Mouse (Mus musculus): ENCODE results near the gene Adk. TPM values are rescaled to one million over a fixed set of nuclear protein-coding genes. Genes with fewer than 3 reads are reported as not detected.

Gene Adk
- total and polyA plus RNA-seq, 3 experiments = 104 to 253 (median 212) TPM

GRCm38 (mm10) chr14:21351646-21352045 is 299.3 kb downstream of the Adk start:
- Histone ChIP-seq H3K79me2 (replicated peaks; ENCODE audit: control insufficient read depth, insufficient read depth, low read length) (no peaks in the 10 kb centered on the region), H3K27me3 (ENCODE audit: control insufficient read depth, insufficient read depth, low read length) (no peaks in the 10 kb centered on the region), H3K36me3 (ENCODE audit: control insufficient read depth, insufficient read depth, low read length) (no peaks in the 10 kb centered on the region), H3K9ac (ENCODE audit: low read depth, low read length) (no peak overlapping the region), H3K27ac (no peak overlapping the region), H3K4me1 (ENCODE audit: control insufficient read depth, insufficient read depth, low read length) (no peaks in the 10 kb centered on the region; the same call in 1 of the 2 replicates), H3K4me3 (no peak overlapping the region)
- no peak for DNase-seq
- intact Hi-C loops (cut with DNase I) = no loop called here
- TF ChIP-seq EP300 (IDR thresholded peaks at IDR 0.05; ENCODE audit: insufficient read depth, low read depth, low read length) = no peak
- TF ChIP-seq CTCF (IDR thresholded peaks at IDR 0.05) = no peak
- TF ChIP-seq POLR2A (IDR thresholded peaks at IDR 0.05; ENCODE audit: insufficient read depth, low read depth, low read length) = no peak
- 66% methylated on average over 2 of the region's 2 CpGs for WGBS

- intact Hi-C loops (cut with DNase I) = no loop called here
- no peaks in the 10 kb centered on the region for H3K4me1 ChIP-seq (ENCODE audit: control insufficient read depth, insufficient read depth, low read length)
- H3K9ac ChIP-seq (ENCODE audit: low read depth, low read length) = no peak overlapping the region
- no peak for TF ChIP-seq EP300 (IDR thresholded peaks at IDR 0.05; ENCODE audit: insufficient read depth, low read depth, low read length)
- TF ChIP-seq POLR2A (IDR thresholded peaks at IDR 0.05; ENCODE audit: insufficient read depth, low read depth, low read length) = no peak
- TF ChIP-seq CTCF (IDR thresholded peaks at IDR 0.05) = no peak
- 67% methylated on average over 1 of the region's 1 CpGs for WGBS
- no peak overlapping the region for H3K27ac ChIP-seq
- no peak for DNase-seq
- no peaks in the 10 kb centered on the region for H3K79me2 ChIP-seq (replicated peaks; ENCODE audit: control insufficient read depth, insufficient read depth, low read length)
- no peaks in the 10 kb centered on the region for H3K27me3 ChIP-seq (ENCODE audit: control insufficient read depth, insufficient read depth, low read length)
- no peak overlapping the region for H3K4me3 ChIP-seq
- no peaks in the 10 kb centered on the region for H3K36me3 ChIP-seq (ENCODE audit: control insufficient read depth, insufficient read depth, low read length)
These were observed 303.9 kb downstream of the Adk start for GRCm38 (mm10) chr14:21356286-21356685.

GRCm38 (mm10) chr14:21359207-21359895 is 307.0 kb downstream of the Adk start:
- H3K4me3 ChIP-seq = no peak overlapping the region
- WGBS = 85% methylated on average over 10 of the region's 10 CpGs
- H3K9ac ChIP-seq (ENCODE audit: low read depth, low read length) = no peak overlapping the region
- DNase-seq = no peak
- intact Hi-C loops (cut with DNase I) = no loop called here
- no peaks in the 10 kb centered on the region for H3K4me1 ChIP-seq (ENCODE audit: control insufficient read depth, insufficient read depth, low read length)
- H3K27me3 ChIP-seq (ENCODE audit: control insufficient read depth, insufficient read depth, low read length) = no peaks in the 10 kb centered on the region
- H3K27ac ChIP-seq = peak overlapping the region; percentile 54
- H3K36me3 ChIP-seq (ENCODE audit: control insufficient read depth, insufficient read depth, low read length) = no peaks in the 10 kb centered on the region
- no peak for TF ChIP-seq CTCF (IDR thresholded peaks at IDR 0.05)
- TF ChIP-seq POLR2A (IDR thresholded peaks at IDR 0.05; ENCODE audit: insufficient read depth, low read depth, low read length) = no peak
- no peak for TF ChIP-seq EP300 (IDR thresholded peaks at IDR 0.05; ENCODE audit: insufficient read depth, low read depth, low read length)
- no peaks in the 10 kb centered on the region for H3K79me2 ChIP-seq (replicated peaks; ENCODE audit: control insufficient read depth, insufficient read depth, low read length)

GRCm38 (mm10) chr14:21359896-21360525 is 307.6 kb downstream of the Adk start:
- H3K79me2 ChIP-seq (replicated peaks; ENCODE audit: control insufficient read depth, insufficient read depth, low read length) = no peaks in the 10 kb centered on the region
- H3K4me3 ChIP-seq = no peak overlapping the region
- intact Hi-C loops (cut with DNase I) = no loop called here
- DNase-seq = no peak
- peak overlapping the region; percentile 54 for H3K27ac ChIP-seq
- H3K36me3 ChIP-seq (ENCODE audit: control insufficient read depth, insufficient read depth, low read length) = no peaks in the 10 kb centered on the region
- 90% methylated on average over 8 of the region's 12 CpGs for WGBS
- no peaks in the 10 kb centered on the region for H3K4me1 ChIP-seq (ENCODE audit: control insufficient read depth, insufficient read depth, low read length)
- H3K27me3 ChIP-seq (ENCODE audit: control insufficient read depth, insufficient read depth, low read length) = no peaks in the 10 kb centered on the region
- TF ChIP-seq POLR2A (IDR thresholded peaks at IDR 0.05; ENCODE audit: insufficient read depth, low read depth, low read length) = no peak
- TF ChIP-seq CTCF (IDR thresholded peaks at IDR 0.05) = no peak
- no peak for TF ChIP-seq EP300 (IDR thresholded peaks at IDR 0.05; ENCODE audit: insufficient read depth, low read depth, low read length)
- H3K9ac ChIP-seq (ENCODE audit: low read depth, low read length) = no peak overlapping the region

GRCm38 (mm10) chr14:21367095-21367494 is 314.7 kb downstream of the Adk start:
- no peak for DNase-seq
- H3K4me3 ChIP-seq = no peak overlapping the region
- H3K79me2 ChIP-seq (replicated peaks; ENCODE audit: control insufficient read depth, insufficient read depth, low read length) = no peaks in the 10 kb centered on the region
- WGBS = 41% methylated on average over 2 of the region's 2 CpGs
- no peak overlapping the region for H3K9ac ChIP-seq (ENCODE audit: low read depth, low read length)
- no peaks in the 10 kb centered on the region for H3K27me3 ChIP-seq (ENCODE audit: control insufficient read depth, insufficient read depth, low read length)
- H3K4me1 ChIP-seq (ENCODE audit: control insufficient read depth, insufficient read depth, low read length) = peaks cover 6% of the 10 kb centered on the region
- TF ChIP-seq EP300 (IDR thresholded peaks at IDR 0.05; ENCODE audit: insufficient read depth, low read depth, low read length) (no peak), POLR2A (IDR thresholded peaks at IDR 0.05; ENCODE audit: insufficient read depth, low read depth, low read length) (no peak), CTCF (IDR thresholded peaks at IDR 0.05) (no peak)
- peak overlapping the region; percentile 71 for H3K27ac ChIP-seq
- H3K36me3 ChIP-seq (ENCODE audit: control insufficient read depth, insufficient read depth, low read length) = peaks cover 5% of the 10 kb centered on the region
- intact Hi-C loops (cut with DNase I) = no loop called here

GRCm38 (mm10) chr14:21368622-21369021 is 316.2 kb downstream of the Adk start:
- H3K4me3 ChIP-seq = no peak overlapping the region
- no peak overlapping the region for H3K9ac ChIP-seq (ENCODE audit: low read depth, low read length)
- no peaks in the 10 kb centered on the region for H3K79me2 ChIP-seq (replicated peaks; ENCODE audit: control insufficient read depth, insufficient read depth, low read length)
- intact Hi-C loops (cut with DNase I) = no loop called here
- no peaks in the 10 kb centered on the region for H3K27me3 ChIP-seq (ENCODE audit: control insufficient read depth, insufficient read depth, low read length)
- H3K4me1 ChIP-seq (ENCODE audit: control insufficient read depth, insufficient read depth, low read length) = peaks cover 6% of the 10 kb centered on the region
- 0 out of 2 replicates have a peak overlapping the region, but pooled peaks have one; percentile 21 for H3K27ac ChIP-seq
- DNase-seq = no peak
- TF ChIP-seq POLR2A (IDR thresholded peaks at IDR 0.05; ENCODE audit: insufficient read depth, low read depth, low read length) (no peak), CTCF (IDR thresholded peaks at IDR 0.05) (no peak), EP300 (IDR thresholded peaks at IDR 0.05; ENCODE audit: insufficient read depth, low read depth, low read length) (no peak)
- peaks cover 5% of the 10 kb centered on the region for H3K36me3 ChIP-seq (ENCODE audit: control insufficient read depth, insufficient read depth, low read length)
- 20% methylated on average over 2 of the region's 2 CpGs for WGBS

Measured in heart, adult 2 months (tissue).